Mouse (Mus musculus): Measurements from ENCODE around the gene Pip5k1b.

Gene Pip5k1b

GRCm38 (mm10) chr19:24542293-24542675, 13.4 kb downstream of the Pip5k1b start:
- DNase-seq, result no peak

DNA sequence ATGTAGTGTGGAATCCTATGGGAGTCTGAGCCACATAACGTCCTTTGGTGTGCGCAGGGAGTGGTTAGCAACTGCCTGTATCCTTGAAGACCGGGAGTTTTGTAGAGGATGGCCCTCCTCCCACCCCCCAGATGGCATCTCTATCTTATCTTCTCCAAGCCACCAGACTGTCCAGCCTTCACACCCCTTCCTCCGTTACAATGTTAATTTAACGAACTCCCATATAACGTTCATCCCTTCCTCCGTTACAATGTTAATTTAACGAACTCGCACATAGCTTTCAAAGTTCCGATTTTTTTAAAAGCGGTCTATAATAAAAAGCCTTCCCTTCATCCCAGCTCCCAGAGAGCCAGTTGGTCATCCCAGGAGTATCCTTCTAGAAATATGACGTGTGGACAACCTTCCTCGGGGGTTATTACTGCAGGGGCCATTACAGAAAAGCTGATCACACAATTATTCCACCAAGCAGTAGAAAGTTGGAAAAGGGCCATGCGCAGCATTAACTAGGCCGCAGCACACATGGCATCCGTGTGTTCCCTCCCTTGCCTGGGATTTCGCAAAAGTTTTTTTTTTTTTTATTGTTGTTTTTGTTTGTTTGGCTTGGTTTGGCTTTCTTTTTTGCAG, 13.9 kb downstream of the Pip5k1b start:
- DNase-seq, result no peak

GRCm38 (mm10) chr19:24540952-24541668, 14.6 kb downstream of the Pip5k1b start:
- no peak for DNase-seq

DNA sequence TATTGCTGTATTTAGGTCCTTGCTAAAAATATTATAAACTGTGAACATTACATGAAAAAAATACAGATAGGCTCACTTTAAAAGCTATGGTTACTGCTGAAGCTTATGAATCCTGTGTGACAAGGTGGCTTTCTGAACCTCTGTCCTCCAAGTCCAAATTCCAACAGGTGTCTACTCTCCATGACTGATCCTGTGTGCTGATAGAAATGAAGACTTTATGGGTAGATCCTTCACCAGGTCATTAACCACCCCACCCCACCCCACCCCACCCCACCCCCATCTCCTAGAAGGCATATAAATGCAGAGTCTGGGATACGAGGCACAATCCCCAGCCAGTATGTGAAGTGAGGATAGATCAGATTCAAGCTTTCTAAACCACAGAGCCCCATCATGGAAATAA, 16.6 kb downstream of the Pip5k1b start:
- no peak for DNase-seq

DNA sequence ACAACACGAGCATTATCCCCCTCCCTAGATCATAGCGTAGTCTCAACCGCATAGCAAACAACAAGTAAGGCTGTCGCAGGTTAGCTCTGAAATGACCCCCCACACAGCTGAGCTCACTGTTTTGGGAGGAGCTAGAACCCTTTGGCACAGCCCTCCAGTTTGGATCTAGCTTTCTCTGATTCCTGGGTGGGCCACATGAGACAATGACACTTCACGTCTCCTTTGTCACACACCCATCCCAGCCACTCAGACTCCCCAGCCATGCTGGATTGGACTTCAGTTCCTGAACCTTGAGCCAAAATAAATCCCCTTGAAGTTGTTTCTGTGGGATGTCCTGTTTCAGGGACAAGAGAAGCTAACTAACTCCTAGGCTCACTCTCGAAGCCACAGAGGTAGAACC, 17.5 kb downstream of the Pip5k1b start:
- no peak for DNase-seq

DNA sequence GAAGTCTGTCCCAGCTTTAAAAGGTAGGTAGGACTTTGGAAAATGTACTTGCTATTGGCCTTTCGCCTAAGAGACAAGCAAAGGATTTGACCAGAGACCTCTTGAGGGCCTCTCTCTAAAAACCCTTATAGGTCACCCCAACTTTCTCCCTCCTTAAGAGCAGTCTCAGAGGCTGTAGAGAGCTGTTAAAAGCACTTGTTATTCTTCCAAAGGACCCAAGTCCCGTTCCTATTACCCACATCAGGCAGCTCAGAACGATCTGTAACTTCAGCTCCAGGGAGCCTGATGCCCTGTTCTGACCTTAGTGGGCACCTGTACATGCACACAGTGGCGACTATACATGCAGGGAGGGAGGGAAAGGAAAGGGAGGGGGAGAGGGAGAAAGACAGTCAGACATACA, 18.0 kb downstream of the Pip5k1b start:
- no peak for DNase-seq

DNA sequence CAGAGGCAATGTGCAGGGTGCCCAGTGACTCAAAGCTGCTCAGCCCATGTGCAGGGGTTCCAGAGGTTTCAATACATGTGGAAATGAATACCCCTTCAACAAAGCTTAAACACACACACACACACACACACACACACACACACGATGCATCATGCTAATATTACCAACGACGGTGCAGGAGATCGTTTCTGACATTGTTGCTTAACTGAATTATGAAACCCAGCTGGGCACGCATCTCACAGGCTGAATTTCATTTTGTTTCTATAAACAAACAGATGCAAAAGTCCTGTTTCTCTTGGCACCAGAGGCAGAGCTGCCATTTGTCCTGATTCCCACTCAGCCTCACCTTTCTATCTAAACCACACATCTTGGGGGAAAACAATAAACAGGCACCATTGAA, 18.8 kb downstream of the Pip5k1b start:
- DNase-seq, result no peak

DNA sequence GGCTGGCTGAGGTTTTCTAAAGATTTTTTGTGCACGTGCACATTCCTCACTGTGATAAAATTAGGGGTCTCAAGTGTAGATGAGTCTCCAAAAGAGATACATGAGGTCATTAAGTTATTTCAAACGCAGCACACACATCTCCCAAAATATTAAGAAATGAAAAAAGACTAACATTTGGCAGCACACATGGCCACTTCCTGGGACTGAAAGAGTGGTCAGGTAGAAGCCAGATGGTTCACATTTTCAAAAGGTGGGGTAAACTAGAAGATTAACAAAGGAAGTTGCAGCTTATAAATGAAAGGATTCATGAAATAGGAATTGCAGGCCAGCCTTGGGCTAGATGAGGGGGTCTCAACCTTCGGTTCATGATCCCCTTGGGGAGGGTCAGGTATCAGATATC, 19.4 kb downstream of the Pip5k1b start:
- no peak for DNase-seq

DNA sequence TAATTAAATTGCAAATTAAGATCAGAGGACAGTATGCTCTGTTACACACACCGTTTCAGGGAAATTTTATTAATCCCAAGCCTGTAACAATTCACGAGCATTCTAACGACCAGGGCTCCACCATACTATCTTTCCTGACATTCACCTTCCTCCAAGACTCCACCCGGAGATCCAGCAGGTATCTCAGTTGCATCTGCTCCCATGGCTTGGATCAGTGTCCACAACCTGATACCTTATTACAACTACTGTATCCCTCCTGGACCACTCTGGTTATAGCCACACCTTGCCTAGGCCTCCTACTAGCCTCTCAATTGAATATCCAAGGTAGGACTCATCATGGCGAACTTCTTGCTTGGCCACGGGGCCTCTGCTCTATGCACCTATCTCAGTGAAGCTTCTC, 20.5 kb downstream of the Pip5k1b start:
- DNase-seq, result no peak

- no peak for DNase-seq
These were observed 20.9 kb downstream of the Pip5k1b start for GRCm38 (mm10) chr19:24534733-24535132.

DNA sequence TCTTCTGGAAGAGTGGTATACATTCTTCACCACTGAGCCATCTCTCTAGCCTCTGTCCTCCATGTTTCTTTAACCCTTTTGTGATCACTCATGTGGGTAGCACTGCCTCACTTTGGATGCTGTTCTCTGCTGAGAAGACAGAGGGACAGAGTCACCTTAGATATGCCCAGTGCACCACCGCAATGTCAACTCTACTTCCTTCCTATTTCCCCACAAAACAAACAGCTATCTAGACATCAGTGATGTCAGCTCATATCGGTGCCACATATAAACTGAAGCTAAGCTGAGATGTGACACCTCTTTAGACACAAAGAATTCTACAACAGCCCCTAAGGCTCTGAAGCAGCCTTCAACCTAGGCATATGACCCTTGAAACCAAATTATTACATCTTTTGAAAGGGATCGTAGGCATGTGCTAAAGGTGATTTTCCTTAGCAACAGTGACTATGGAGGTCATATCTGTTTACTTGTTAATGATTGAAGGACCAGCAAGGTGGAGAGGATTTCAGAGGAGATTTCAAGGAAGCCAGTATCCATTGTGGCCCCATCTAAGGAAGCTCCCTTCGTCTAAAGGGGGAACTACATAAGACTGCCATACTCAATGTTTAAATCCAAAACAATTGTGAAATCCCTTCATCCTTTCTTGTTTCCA, 26.6 kb downstream of the Pip5k1b start:
- DNase-seq, result no peak

DNA sequence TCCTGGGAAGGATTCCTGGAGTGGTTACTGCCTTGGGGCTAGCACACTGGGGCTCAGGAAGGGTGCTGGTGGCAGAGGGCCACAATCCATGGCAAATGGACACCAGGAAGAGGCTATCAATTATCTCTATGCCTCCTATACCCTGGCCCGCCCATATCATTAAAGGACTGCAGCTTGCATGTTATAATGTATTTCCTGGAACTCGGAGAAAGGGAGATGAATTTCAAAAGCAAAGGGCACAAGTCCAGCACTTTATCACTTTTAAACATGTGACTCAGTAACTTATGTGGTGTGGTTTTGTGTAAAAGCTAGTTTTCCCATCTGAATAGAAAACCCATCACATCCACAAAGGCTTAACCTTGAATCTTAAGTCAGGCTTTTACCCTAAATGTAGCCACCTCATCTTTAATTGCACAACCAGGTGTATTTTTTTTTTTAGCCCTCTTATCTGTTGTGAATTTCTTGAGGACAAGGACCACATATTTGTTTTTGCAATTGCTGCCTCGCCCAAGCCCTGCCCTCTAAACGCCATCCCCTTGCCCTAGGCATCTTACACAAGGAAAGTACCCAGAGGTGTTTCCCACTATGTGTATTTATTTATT, 27.4 kb downstream of the Pip5k1b start:
- no peak for DNase-seq

- DNase-seq, result peak; percentile 4
These were observed 28.1 kb downstream of the Pip5k1b start for GRCm38 (mm10) chr19:24527613-24527948.

DNA sequence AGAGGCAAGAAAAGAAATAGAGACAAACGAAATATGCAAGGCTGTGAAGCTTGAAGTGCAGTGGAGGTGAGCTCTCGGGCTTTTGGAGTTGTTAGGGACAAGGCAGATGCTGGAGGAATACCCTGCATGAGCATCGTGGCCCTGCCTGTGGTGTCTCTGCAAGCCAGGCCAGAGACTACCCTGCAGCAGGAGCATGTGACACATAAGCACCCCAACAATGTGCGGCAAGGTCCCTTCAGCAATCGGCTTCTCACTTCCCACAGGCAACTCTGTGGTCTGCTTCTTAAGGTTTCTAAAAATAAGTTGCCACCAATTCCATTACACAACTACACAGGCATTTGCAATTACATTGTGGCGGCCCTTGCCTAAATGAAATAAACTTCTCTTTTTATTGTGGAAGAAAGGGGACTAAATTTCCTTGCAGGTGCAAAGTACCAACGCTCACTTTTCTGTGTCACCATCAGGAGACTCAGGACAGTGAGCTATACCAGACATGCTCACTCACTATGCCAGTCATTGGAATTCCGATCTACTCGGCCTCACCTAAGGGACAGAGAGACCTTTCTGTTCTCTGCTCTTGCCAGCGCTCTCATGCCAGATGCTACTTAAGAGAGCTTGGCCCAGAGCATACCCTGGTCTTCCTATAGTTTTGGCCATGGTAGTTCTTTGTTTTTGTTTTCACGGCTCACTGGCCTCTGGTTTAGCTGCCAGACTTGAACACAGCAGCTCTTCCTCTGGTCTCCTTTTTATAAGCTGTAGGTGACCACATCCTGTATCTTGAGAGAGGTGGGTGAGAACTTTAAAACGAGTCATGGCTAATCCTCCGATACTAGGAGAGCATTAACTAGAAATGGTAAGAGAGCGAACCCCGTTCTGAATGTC, 28.7 kb downstream of the Pip5k1b start:
- peak; percentile 27 for DNase-seq

DNA sequence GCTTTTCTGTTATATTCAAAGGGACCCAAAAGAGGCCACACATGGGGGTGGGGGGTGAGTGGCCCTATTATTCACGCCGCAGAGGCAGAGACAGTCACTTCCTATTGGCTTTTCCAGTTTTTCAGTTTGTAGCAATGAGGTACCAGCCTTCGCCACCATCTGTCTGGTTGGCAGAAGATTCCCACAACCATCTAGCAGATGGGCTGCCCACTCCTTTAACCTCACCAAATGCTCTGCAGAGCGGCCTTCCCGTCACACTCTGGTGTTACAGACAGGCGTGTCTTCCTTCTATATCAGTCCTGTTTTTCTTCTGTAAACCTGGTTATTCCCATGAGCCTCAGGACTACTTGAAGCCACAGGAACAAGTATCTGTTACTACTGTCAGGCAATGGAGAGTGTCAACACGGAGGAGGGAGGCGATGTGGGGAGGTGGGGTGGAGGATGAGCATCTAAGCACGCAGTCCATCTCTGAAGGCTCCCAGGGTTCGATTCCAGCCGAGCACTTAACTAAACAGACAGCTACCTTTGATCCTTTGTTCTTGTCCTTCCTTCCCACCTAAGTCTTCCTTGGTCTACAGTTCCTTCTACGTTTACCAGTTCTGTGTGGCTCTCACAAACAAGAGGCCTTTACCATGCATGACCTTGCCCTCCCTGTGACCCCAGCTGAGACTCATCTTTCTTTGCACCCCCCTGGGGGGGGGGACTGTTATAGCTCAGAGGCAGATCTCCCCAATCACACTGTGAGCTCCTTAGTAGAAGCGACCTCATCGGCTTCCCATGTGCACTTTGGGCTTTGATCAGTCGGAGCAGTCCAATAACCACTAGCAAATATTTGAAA, 32.0 kb downstream of the Pip5k1b start:
- DNase-seq, result no peak

GRCm38 (mm10) chr19:24521997-24522396, 33.7 kb downstream of the Pip5k1b start:
- no peak for DNase-seq

- DNase-seq, result no peak
These were observed 34.5 kb downstream of the Pip5k1b start for GRCm38 (mm10) chr19:24521146-24521545.

GRCm38 (mm10) chr19:24519732-24520409, 35.8 kb downstream of the Pip5k1b start:
- no peak for DNase-seq

GRCm38 (mm10) chr19:24518384-24518783, 37.3 kb downstream of the Pip5k1b start:
- DNase-seq, result no peak

DNA sequence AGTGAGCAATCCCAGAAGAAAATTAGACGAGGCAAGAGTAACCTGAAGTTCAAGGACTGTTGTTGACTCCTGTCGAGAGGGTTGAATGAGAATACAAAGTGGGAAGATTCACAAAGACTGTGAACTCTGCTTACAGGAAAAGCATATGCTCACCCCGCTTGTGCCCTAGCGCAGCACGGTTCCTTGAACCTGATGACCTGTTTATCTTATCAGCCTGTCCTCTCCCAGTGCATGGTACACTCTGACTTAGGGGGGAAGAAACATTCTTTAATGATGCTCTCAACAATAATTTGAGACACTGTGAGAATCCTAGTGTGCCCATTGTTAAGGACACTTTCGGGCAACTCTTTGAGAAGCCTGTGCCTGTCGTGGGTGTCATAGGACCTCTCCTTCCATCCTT, 38.6 kb downstream of the Pip5k1b start:
- DNase-seq, result no peak

- no peak for DNase-seq
These were observed 39.7 kb downstream of the Pip5k1b start for GRCm38 (mm10) chr19:24515941-24516340.

Data from thymus, postnatal 25 days (tissue).